ENCODE assay signal across 25 mouse cellular contexts in the genomic region with DNA sequence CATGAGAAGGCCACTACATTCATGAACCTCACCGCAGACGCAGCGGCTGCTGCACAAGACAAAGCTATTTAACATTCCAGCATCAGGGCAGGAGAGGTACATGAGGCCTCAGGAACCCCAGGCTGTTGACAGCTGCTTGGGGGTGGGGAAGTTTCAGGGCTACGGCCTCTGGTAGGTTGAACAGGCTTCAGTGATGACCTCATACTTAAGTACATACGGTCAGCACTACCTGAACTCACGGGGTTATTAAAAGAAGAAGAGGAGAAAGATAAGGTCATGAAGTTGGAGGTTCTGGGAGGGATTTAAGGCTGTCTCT. TPM values are rescaled to one million over a fixed set of nuclear protein-coding genes. Genes with fewer than 3 reads are reported as not detected.
DNase-seq lines count a peak whose midpoint lies in the region; ATAC-seq and TF ChIP-seq lines count a peak whose summit lies in the region.
"Had no signal": no experiment of that assay in that cellular context is flagged by ENCODE, and none has a peak within 500 bp of the region (broad histone marks: within the 10 kb centered on the region; RNA-seq: fewer than 3 reads in every experiment).

No protein-coding gene starts in this region.

- no peaks in the 10 kb centered on the region for H3K27me3 ChIP-seq in heart, embryonic 12.5 days (replicated peaks)
- H3K27me3 ChIP-seq in limb, embryonic 14.5 days (ENCODE audit: control insufficient read depth, insufficient read depth, low read length), result no peaks in the 10 kb centered on the region
- no peaks in the 10 kb centered on the region for H3K27me3 ChIP-seq in limb, embryonic 10.5 days (ENCODE audit: low read depth, poor library complexity, severe bottlenecking)
- no peaks in the 10 kb centered on the region for H3K27me3 ChIP-seq in intestine, embryonic 16.5 days (replicated peaks; ENCODE audit: control insufficient read depth, insufficient read depth, low read length)
- no peaks in the 10 kb centered on the region for H3K27me3 ChIP-seq in stomach, postnatal 0 days (ENCODE audit: control insufficient read depth, insufficient read depth, low read length)
- H3K27me3 ChIP-seq: embryonic facial prominence, embryonic 12.5 days; forebrain, embryonic 12.5 days; neural tube, embryonic 15.5 days had no signal

- DNase-seq in heart, adult 9 months (ENCODE audit: low spot score in 2 of 2), result no peak
- DNase-seq in limb, embryonic 14.5 days (ENCODE audit: low spot score), result no peak
- no peak for DNase-seq in limb, embryonic 10.5 days (ENCODE audit: low spot score)
- DNase-seq in stomach, postnatal 0 days (ENCODE audit: low spot score), result peak; percentile 18
- DNase-seq in retina, postnatal 1 day, result no peak
- DNase-seq: adrenal gland, adult 2 months; B cell, adult 2 months; cerebellum, adult 11 months; cerebellum, adult 9-11 months; gastrocnemius, postnatal 36 days; kidney, adult 18-20 months; kidney, postnatal 4 days; layer of hippocampus, adult 9-11 months; lung, adult 2 months; lung, postnatal 14 days; thymus, postnatal 14 days had no signal

- no peak for TF ChIP-seq CTCF in stomach, postnatal 0 days (IDR thresholded peaks at IDR 0.05; ENCODE audit: low read depth)

- 14% methylated on average over 6 of the region's 6 CpGs for WGBS in heart, embryonic 12.5 days
- 63% methylated on average over 6 of the region's 6 CpGs for WGBS in limb, embryonic 14.5 days
- 77% methylated on average over 6 of the region's 6 CpGs for WGBS in limb, embryonic 10.5 days
- 39% methylated on average over 6 of the region's 6 CpGs for WGBS in intestine, embryonic 16.5 days
- WGBS in stomach, postnatal 0 days, result 34% methylated on average over 6 of the region's 6 CpGs

- no peak overlapping the region for H3K4me3 ChIP-seq in heart, embryonic 12.5 days
- no peak overlapping the region for H3K4me3 ChIP-seq in limb, embryonic 14.5 days (replicated peaks; ENCODE audit: low read length)
- no peak overlapping the region for H3K4me3 ChIP-seq in limb, embryonic 10.5 days
- no peak overlapping the region for H3K4me3 ChIP-seq in intestine, embryonic 16.5 days (ENCODE audit: low read length)
- H3K4me3 ChIP-seq in stomach, postnatal 0 days (ENCODE audit: low read depth, low read length), result no peak overlapping the region
- H3K4me3 ChIP-seq: embryonic facial prominence, embryonic 12.5 days; erythroblast, embryonic 14.5 days; forebrain, embryonic 12.5 days; left cerebral cortex, adult 2 months; midbrain, embryonic 12.5 days; neural tube, embryonic 15.5 days had no signal

- H3K4me1 ChIP-seq in heart, embryonic 12.5 days (replicated peaks), result peaks cover 23% of the 10 kb centered on the region
- H3K4me1 ChIP-seq in limb, embryonic 14.5 days (ENCODE audit: control insufficient read depth, insufficient read depth, low read length), result no peaks in the 10 kb centered on the region
- H3K4me1 ChIP-seq in limb, embryonic 10.5 days, result no peaks in the 10 kb centered on the region
- no peaks in the 10 kb centered on the region for H3K4me1 ChIP-seq in intestine, embryonic 16.5 days (ENCODE audit: control insufficient read depth, insufficient read depth, low read length)
- no peaks in the 10 kb centered on the region for H3K4me1 ChIP-seq in stomach, postnatal 0 days (replicated peaks; ENCODE audit: control insufficient read depth, insufficient read depth)
- H3K4me1 ChIP-seq: embryonic facial prominence, embryonic 12.5 days; forebrain, embryonic 12.5 days; midbrain, embryonic 12.5 days; neural tube, embryonic 15.5 days had no signal

- no peak for TF ChIP-seq POLR2A in limb, embryonic 14.5 days (IDR thresholded peaks at IDR 0.05; ENCODE audit: borderline replicate concordance, extremely low read depth, insufficient read depth, insufficient read length)

- no peaks in the 10 kb centered on the region for H3K9me3 ChIP-seq in heart, embryonic 12.5 days (replicated peaks)
- no peaks in the 10 kb centered on the region for H3K9me3 ChIP-seq in limb, embryonic 14.5 days (ENCODE audit: control insufficient read depth, low read length)
- H3K9me3 ChIP-seq in limb, embryonic 10.5 days (replicated peaks), result no peaks in the 10 kb centered on the region
- H3K9me3 ChIP-seq in intestine, embryonic 16.5 days (ENCODE audit: control insufficient read depth, low read length), result no peaks in the 10 kb centered on the region
- H3K9me3 ChIP-seq in stomach, postnatal 0 days (ENCODE audit: control insufficient read depth, low read length), result no peaks in the 10 kb centered on the region
- H3K9me3 ChIP-seq: embryonic facial prominence, embryonic 12.5 days; forebrain, embryonic 12.5 days; midbrain, embryonic 12.5 days; neural tube, embryonic 15.5 days had no signal

- peak overlapping the region; percentile 86 for H3K27ac ChIP-seq in heart, embryonic 12.5 days (ENCODE audit: poor library complexity, severe bottlenecking)
- H3K27ac ChIP-seq in limb, embryonic 14.5 days (replicated peaks; ENCODE audit: low read depth, low read length), result no peak overlapping the region
- H3K27ac ChIP-seq in limb, embryonic 10.5 days, result no peak overlapping the region
- peak overlapping the region; percentile 23 for H3K27ac ChIP-seq in intestine, embryonic 16.5 days (ENCODE audit: low read length)
- H3K27ac ChIP-seq in stomach, postnatal 0 days (replicated peaks), result no peak overlapping the region
- H3K27ac ChIP-seq: embryonic facial prominence, embryonic 12.5 days; forebrain, embryonic 12.5 days; left cerebral cortex, adult 2 months; midbrain, embryonic 12.5 days; neural tube, embryonic 15.5 days had no signal

- peak; percentile 73 for ATAC-seq in heart, embryonic 12.5 days (ENCODE audit: insufficient number of reproducible peaks, low FRiP score)
- 0 out of 2 replicates have a peak, but pooled peaks have one; percentile 37 for ATAC-seq in limb, embryonic 14.5 days (ENCODE audit: low FRiP score, low read depth)
- ATAC-seq in intestine, embryonic 16.5 days, result peak; percentile 93
- ATAC-seq in stomach, postnatal 0 days (ENCODE audit: low FRiP score, low TSS enrichment), result peak; percentile 71
- ATAC-seq: hindbrain, embryonic 16.5 days had no signal

- peak overlapping the region; percentile 26; the same call in 1 of the 2 replicates for H3K4me2 ChIP-seq in heart, embryonic 12.5 days
- H3K4me2 ChIP-seq in limb, embryonic 14.5 days (replicated peaks; ENCODE audit: low read depth, low read length, severe bottlenecking), result no peak overlapping the region
- 0 out of 2 replicates have a peak overlapping the region, but pooled peaks have one; percentile 3 for H3K4me2 ChIP-seq in intestine, embryonic 16.5 days (ENCODE audit: low read depth, low read length)
- no peak overlapping the region for H3K4me2 ChIP-seq in stomach, postnatal 0 days (replicated peaks; ENCODE audit: low read depth)
- H3K4me2 ChIP-seq: embryonic facial prominence, embryonic 12.5 days; forebrain, embryonic 12.5 days; midbrain, embryonic 12.5 days; neural tube, embryonic 15.5 days had no signal

- no peak overlapping the region for H3K9ac ChIP-seq in heart, embryonic 12.5 days
- no peak overlapping the region for H3K9ac ChIP-seq in limb, embryonic 14.5 days (ENCODE audit: low read depth, low read length, severe bottlenecking)
- no peak overlapping the region for H3K9ac ChIP-seq in intestine, embryonic 16.5 days (ENCODE audit: low read depth, low read length)
- H3K9ac ChIP-seq in stomach, postnatal 0 days (ENCODE audit: low read length), result no peak overlapping the region
- H3K9ac ChIP-seq: embryonic facial prominence, embryonic 12.5 days; forebrain, embryonic 12.5 days; midbrain, embryonic 12.5 days; neural tube, embryonic 15.5 days had no signal

- no peaks in the 10 kb centered on the region for H3K36me3 ChIP-seq in heart, embryonic 12.5 days
- no peaks in the 10 kb centered on the region for H3K36me3 ChIP-seq in limb, embryonic 14.5 days (ENCODE audit: control insufficient read depth, insufficient read depth, low read length)
- H3K36me3 ChIP-seq in limb, embryonic 10.5 days, result no peaks in the 10 kb centered on the region
- no peaks in the 10 kb centered on the region for H3K36me3 ChIP-seq in intestine, embryonic 16.5 days (ENCODE audit: control insufficient read depth, insufficient read depth, low read length)
- H3K36me3 ChIP-seq in stomach, postnatal 0 days (ENCODE audit: control insufficient read depth, insufficient read depth, low read length), result no peaks in the 10 kb centered on the region
- H3K36me3 ChIP-seq: embryonic facial prominence, embryonic 12.5 days; forebrain, embryonic 12.5 days; midbrain, embryonic 12.5 days; neural tube, embryonic 15.5 days had no signal

- TF ChIP-seq EP300 in stomach, postnatal 0 days (optimal IDR thresholded peaks at IDR 0.05), result no peak

RNA-seq across cellular contexts. Expression of a gene that starts 19.6 kb away (rescaled TPM):
- 258 and 268 TPM in 2 replicates for polyA plus RNA-seq in heart, embryonic 12.5 days (2016; fragmentation: Nextera tagmentation; extraction: Ambion mirVana)
- 154 and 408 TPM in 2 replicates for polyA plus RNA-seq in limb, embryonic 14.5 days (2012; rRNA removed)
- 242 and 250 TPM in 2 replicates for polyA plus RNA-seq in limb, embryonic 14.5 days (2014; fragmentation: Nextera tagmentation; extraction: Ambion mirVana)
- polyA plus RNA-seq in limb, embryonic 10.5 days (2016; fragmentation: Nextera tagmentation; extraction: Ambion mirVana), result 274 and 297 TPM in 2 replicates
- 216 and 217 TPM in 2 replicates for polyA plus RNA-seq in intestine, embryonic 16.5 days (2015; fragmentation: Nextera tagmentation; extraction: Ambion mirVana)
- 211 and 217 TPM in 2 replicates for polyA plus RNA-seq in stomach, postnatal 0 days (2015; fragmentation: Nextera tagmentation; extraction: Ambion mirVana)

Comparison
In these comparisons a context has a peak if more than half of its experiments do, and no peak if none do; other contexts are left out.
1. ATAC-seq: peak in every context shown above with its lines; median percentile 93 in intestine, embryonic 16.5 days; 73 in heart, embryonic 12.5 days; 71 in stomach, postnatal 0 days; 37 in limb, embryonic 14.5 days.
2. H3K27ac ChIP-seq: peak in heart, embryonic 12.5 days (single experiment) and intestine, embryonic 16.5 days (single experiment); none in limb, embryonic 14.5 days (single experiment), limb, embryonic 10.5 days (single experiment) and stomach, postnatal 0 days (single experiment).
3. H3K4me2 ChIP-seq: peak in heart, embryonic 12.5 days (single experiment) and intestine, embryonic 16.5 days (single experiment); none in limb, embryonic 14.5 days (single experiment) and stomach, postnatal 0 days (single experiment).